Mouse (Mus musculus): ENCODE results near the gene Krt32. TPM values are rescaled to one million over a fixed set of nuclear protein-coding genes. Genes with fewer than 3 reads are reported as not detected.

Krt32 gene
- total RNA-seq, 2 experiments from 2014 or later, result not detected

DNA sequence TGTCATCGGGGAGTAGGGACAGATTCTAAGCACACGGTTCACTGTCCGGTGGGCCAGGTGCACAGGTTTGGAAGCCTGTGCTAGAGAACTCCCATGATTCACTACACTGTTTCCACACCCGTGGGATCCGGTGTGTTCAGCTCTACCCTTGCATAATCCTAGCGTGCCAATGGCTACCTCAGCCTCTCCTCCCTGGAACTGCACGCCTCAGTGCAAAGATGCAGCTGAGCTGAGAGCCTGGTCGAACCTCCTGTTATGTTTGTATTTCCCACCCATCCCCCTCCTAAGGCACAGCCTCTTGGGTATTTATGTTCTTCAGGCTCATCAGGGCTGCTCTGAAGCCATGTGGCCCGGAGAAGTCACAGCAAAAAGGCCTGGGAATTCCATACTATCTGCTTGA is 9.8 kb upstream of the Krt32 start:
- no peak for TF ChIP-seq CTCF (IDR thresholded peaks at IDR 0.05)
- intact Hi-C loops (cut with DNase I), result no loop called here
- no peak overlapping the region for H3K4me3 ChIP-seq

DNA sequence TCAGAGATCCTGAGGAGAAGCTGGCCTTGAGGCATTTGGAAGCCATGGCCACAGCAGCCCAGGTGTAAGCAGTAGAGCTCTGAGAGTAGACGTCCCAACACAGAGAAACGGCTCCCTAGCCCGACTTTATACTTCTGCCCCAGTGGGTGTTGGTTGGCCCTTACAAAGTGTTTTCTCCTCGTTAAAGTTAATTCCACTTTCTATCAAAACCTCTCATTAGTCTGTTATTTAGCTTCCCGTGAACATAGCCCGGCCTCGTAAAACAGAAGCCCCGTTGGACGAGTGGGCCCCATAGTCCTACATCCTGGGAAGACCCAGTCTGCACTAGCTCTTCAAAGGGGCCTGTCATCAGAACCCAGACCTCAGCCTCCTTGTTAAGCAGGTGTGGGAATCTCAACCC is 8.1 kb upstream of the Krt32 start, which contains the start of gene Krt35:
Gene Krt35 (minus strand): TSS at position 101 of the 400 bp plus-strand sequence.
- no peak for DNase-seq (ENCODE audit: extremely low spot score in 1 of 2, low spot score in 2 of 2)
- H3K27ac ChIP-seq, result no peak within 1 kb of the TSS
- H3K4me3 ChIP-seq, result no peak within 1 kb of the TSS
- intact Hi-C loops (cut with DNase I), result no loop called here
- no peak for TF ChIP-seq CTCF (IDR thresholded peaks at IDR 0.05)

More for the DNA sequence above, 9.8 kb upstream of the Krt32 start:
- no peak for DNase-seq (ENCODE audit: extremely low spot score in 1 of 2, low spot score in 2 of 2)
- no peak overlapping the region for H3K27ac ChIP-seq

DNA sequence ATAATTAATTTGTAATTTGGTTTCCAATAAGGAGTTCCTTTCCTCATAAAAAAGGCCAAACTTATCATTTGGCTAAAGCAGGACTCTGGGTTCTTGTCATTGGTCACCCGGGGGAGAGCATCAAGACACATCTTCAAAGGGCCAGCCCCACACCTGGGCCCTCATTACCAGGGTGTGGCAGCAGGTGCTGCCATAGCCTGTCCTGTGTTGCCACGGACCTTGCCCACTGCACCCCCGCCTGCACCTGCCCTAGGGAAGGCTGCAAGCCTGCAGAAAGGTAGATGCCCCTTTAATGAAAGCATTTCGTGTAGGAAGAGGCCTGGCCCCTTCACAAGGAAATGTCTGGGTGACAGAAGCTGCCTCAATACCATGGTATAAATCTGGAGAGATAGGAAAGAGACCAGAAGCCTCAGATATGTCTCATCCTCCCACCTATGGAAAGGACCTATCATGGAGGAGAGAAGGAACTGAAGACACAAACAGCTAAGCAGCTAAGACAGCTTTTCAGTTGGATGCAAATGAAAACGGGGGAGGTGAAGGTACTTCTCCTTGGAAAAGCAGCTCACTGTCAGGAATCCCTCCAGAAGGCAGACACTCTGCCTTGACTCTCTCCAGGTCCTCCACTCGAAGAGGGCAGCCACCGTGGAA is 476 bp upstream of the Krt32 start:
- Histone ChIP-seq H3K4me3 (no peak overlapping the region), H3K27ac (no peak overlapping the region; the same call in 1 of the 2 replicates)
- no peak for TF ChIP-seq CTCF (IDR thresholded peaks at IDR 0.05)
- intact Hi-C loops (cut with DNase I), result no loop called here
- DNase-seq (ENCODE audit: extremely low spot score in 1 of 2, low spot score in 2 of 2), result no peak

GRCm38 (mm10) chr11:100073873-100074272 is 14.2 kb downstream of the Krt32 start:
- no peak for DNase-seq (ENCODE audit: extremely low spot score in 1 of 2, low spot score in 2 of 2)
- no peak overlapping the region for H3K4me3 ChIP-seq
- intact Hi-C loops (cut with DNase I), result no loop called here
- no peak for TF ChIP-seq CTCF (IDR thresholded peaks at IDR 0.05)
- no peak overlapping the region for H3K27ac ChIP-seq

DNA sequence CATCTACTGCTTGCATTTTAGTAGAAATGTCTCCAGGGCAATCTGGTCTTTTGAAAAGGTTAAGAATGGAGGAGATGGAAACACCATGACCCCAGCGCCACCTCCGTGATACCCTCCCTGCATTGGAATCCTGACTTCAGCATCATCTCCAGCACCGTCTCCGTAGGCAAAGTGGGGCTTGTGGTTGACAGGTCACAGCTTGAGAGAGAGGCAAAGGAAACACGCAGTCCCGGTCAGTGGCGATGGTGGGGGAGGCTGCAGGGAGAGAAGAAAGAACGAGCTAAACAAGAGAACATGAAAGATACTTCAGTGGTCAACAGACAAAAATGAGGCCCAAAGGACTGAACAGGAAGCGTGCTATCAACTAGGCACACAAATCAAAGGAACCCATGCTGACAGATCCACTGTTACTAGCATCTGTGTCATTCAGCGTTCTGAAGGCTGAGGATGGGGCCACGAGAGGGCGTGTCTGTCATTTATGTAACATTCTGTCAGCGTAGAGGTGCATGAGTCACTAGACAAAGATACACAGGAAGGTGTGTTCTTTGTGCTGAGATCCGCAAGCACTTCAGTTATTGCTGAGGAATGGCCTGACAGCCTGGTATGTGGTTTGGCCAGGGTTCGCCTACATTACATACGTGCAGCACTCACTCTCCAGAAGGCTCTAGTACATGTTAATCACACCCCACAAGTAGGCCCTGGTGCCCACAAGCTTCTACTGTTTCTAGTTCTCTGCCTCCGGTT is 20.6 kb downstream of the Krt32 start:
- no peak overlapping the region for H3K27ac ChIP-seq
- TF ChIP-seq CTCF (IDR thresholded peaks at IDR 0.05), result no peak
- DNase-seq (ENCODE audit: extremely low spot score in 1 of 2, low spot score in 2 of 2), result no peak
- intact Hi-C loops (cut with DNase I), result no loop called here
- H3K4me3 ChIP-seq, result no peak overlapping the region

GRCm38 (mm10) chr11:100066236-100067010 is 21.6 kb downstream of the Krt32 start:
- Histone ChIP-seq H3K27ac (no peak overlapping the region), H3K4me3 (no peak overlapping the region)
- no peak for TF ChIP-seq CTCF (IDR thresholded peaks at IDR 0.05)
- intact Hi-C loops (cut with DNase I), result no loop called here
- DNase-seq (ENCODE audit: extremely low spot score in 1 of 2, low spot score in 2 of 2), result no peak

GRCm38 (mm10) chr11:100058875-100059274 is 29.2 kb downstream of the Krt32 start:
- H3K27ac ChIP-seq, result no peak overlapping the region
- no peak for DNase-seq (ENCODE audit: extremely low spot score in 1 of 2, low spot score in 2 of 2)
- intact Hi-C loops (cut with DNase I), result no loop called here

DNA sequence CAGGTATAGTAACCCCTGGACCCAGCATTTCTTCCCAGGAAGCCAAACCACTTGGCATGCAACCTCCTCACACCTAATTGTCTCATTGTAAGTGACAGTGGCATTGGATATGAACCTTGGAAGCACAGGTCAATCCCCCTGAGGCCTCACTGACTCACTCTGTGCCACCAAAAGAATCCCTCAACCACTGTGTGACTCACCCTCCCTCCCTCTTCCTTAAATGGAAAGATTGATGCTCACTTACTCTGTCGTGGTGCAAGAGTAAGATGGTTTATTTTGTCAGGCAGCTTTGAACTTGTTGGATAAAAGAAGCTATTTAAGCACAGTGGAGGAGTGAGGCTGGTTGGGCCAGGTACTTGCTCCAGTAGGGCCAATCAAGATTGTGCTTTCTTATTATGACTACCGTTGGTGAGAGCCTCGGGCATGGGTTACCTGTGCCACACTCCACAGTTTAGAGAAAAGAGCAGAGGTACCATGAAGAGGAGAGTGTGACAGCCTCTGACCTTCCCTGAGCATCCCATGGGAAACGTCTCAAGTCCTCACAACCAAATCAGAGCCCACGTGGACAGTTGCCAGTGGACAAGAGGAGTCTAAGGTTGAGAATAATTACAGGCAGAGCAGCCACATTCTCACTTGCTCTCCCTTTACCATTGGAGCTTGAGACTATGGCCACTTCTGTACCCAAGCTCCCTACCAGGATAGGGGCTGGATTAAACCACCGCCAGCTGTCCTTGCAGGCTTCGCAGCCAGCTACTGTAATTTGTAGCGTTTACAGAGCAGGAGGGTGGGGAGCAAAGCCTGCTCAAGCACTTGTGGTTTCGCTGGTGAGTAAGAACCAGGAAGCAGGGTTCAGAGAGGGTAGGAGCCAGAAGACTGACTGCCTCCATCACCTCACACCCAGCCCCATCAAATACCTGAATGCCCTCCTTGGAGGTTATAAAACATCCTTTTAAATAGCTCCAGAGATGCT is 32.1 kb downstream of the Krt32 start:
- H3K4me3 ChIP-seq, result no peak overlapping the region
- no peak for DNase-seq (ENCODE audit: extremely low spot score in 1 of 2, low spot score in 2 of 2)
- intact Hi-C loops (cut with DNase I), result no loop called here
- no peak for TF ChIP-seq CTCF (IDR thresholded peaks at IDR 0.05)
- H3K27ac ChIP-seq, result no peak overlapping the region

More at GRCm38 (mm10) chr11:100058875-100059274, 29.2 kb downstream of the Krt32 start:
- no peak; the same call in none of the 2 replicates for TF ChIP-seq CTCF (IDR thresholded peaks at IDR 0.05)
- H3K4me3 ChIP-seq, result no peak overlapping the region

DNA sequence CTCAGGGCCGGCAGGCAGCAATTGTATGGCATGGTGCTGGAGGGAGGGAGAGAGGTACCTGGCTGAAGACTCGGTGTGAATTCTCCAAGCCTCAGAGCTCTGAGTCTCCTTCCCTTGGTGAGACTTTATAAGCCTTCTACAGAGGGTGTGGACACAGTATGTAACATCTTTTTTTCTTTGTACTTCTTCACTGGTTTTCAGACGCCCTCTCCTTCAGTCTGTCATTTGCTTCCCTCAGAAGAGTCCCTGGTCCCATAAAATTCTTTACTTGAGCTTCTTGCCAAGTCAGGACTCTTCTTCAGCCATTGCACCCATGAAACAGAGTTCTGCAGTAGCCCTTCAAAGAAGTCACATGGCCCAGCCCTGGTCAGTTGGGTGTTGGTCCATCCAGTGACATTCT is 37.6 kb downstream of the Krt32 start, which contains the start of gene Krt31:
Gene Krt31 (minus strand): TSS at position 101 of the 400 bp plus-strand sequence.
- TF ChIP-seq CTCF (IDR thresholded peaks at IDR 0.05), result no peak
- H3K4me3 ChIP-seq, result no peak within 1 kb of the TSS
- intact Hi-C loops (cut with DNase I), result no loop called here
- H3K27ac ChIP-seq, result no peak within 1 kb of the TSS
- no peak for DNase-seq (ENCODE audit: extremely low spot score in 1 of 2, low spot score in 2 of 2)

DNA sequence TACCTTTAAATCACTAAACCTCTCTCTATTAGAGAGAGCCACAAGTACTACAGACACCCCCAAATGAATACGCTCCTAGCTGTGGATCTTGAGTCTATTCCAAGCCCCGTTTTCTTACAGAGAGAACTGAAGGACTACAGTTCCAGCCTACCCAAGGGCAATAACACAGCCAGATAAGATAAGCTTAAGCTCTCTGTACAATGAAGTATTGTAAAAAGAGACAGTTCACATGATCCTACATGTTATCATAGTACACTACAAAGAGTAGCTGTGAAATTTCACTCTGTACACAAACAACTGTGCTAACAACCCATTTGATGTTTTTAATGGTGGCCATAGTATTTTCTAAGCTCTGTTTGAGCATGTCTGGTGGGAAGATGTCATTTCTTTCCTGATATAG is 40.8 kb downstream of the Krt32 start:
- no peak for DNase-seq (ENCODE audit: extremely low spot score in 1 of 2, low spot score in 2 of 2)

DNA sequence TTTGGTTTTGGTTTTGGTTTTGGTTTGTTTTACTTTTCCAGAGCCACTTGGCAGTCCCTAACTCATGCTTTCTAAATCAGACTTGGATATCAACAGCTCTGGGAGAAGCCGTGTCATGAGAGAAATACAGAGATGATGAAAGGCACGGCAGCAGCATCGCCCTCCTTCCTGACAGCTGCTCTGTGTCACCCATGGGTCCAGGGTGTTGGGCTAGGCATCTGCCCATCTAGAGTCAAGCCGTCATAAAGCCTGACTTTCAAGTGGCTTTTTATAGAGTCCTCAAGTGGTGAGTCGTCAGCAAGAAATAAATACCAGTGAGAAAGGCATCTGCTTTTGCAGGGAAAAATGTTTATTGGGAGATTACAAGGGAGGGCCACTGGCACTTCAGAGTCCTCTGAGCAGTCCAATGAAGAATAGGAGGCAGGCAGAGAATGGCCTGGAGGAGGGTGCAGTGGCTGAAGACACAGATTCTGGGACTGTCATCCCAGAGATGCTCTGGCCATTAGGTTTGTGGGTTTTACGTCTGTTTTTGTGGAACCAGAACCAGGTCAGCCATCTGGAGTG is 41.6 kb downstream of the Krt32 start:
- no peak overlapping the region for H3K4me3 ChIP-seq
- no peak for TF ChIP-seq CTCF (IDR thresholded peaks at IDR 0.05)
- intact Hi-C loops (cut with DNase I), result no loop called here
- DNase-seq (ENCODE audit: extremely low spot score in 1 of 2, low spot score in 2 of 2), result no peak
- H3K27ac ChIP-seq, result no peak overlapping the region

More for the DNA sequence above, 40.8 kb downstream of the Krt32 start:
- H3K4me3 ChIP-seq, result no peak overlapping the region
- H3K27ac ChIP-seq, result no peak overlapping the region
- TF ChIP-seq CTCF (IDR thresholded peaks at IDR 0.05), result no peak
- intact Hi-C loops (cut with DNase I), result no loop called here

All from left cerebral cortex, adult 2 months (tissue).